Mouse (Mus musculus): ENCODE results near the gene Kat6b. TPM values are rescaled to one million over a fixed set of nuclear protein-coding genes. Genes with fewer than 3 reads are reported as not detected.

The Kat6b gene
- polyA plus RNA-seq, 1 experiment from 2014 or later = 12.5 TPM

DNA sequence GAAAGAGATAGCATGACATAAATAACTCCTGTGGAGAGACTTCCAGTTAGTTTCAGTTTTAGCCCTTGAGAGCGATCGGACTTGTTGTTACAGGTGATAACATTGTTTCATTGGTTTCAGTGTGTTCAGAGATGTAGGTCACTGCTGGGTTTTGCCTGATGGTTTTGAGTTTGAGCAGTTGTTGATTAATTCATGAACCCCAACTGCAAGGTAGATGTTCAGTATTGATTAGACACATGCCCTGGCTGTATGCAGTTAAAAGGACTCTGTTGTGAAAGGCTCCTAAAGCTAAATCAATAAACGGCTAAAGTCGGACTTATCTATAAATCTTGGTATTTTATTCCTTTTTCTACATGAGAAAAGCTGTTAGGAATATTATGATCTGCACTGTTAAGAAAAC is 109.0 kb downstream of the Kat6b start:
- Histone ChIP-seq H3K27ac (no peak overlapping the region), H3K9me3 (no peaks in the 10 kb centered on the region), H3K9ac (no peak overlapping the region), H3K4me2 (no peak overlapping the region), H3K27me3 (replicated peaks) (no peaks in the 10 kb centered on the region), H3K36me3 (no peaks in the 10 kb centered on the region), H3K4me3 (replicated peaks) (no peak overlapping the region), H3K4me1 (peaks cover 13% of the 10 kb centered on the region)
- WGBS = 76% methylated on average over 4 of the region's 4 CpGs
- ATAC-seq (ENCODE audit: insufficient read depth, low FRiP score, low read depth) = no peak

DNA sequence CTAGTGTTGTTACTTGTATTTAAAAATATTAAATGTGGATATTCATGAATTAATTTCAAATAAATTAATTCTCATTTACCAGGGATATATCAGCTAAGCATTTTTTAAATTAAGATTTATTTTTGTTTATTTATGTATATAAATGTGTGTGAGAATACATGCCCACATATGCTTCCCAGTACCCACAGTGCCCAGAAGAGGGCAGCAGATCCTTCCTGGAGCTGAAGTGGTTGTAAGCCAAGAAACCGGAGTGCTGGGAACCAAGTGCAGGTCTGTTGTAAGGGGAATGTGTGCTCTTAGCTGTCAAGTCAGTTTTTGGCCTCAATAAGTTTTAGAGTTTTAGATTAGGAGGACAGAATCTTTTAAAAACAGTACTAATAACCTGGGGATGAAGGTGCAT is 110.9 kb downstream of the Kat6b start:
- no peaks in the 10 kb centered on the region for H3K27me3 ChIP-seq (replicated peaks)
- H3K4me2 ChIP-seq = no peak overlapping the region
- no peak overlapping the region for H3K9ac ChIP-seq
- no peak for ATAC-seq (ENCODE audit: insufficient read depth, low FRiP score, low read depth)
- H3K4me1 ChIP-seq = peaks cover 1% of the 10 kb centered on the region; the same call in 1 of the 2 replicates
- H3K27ac ChIP-seq = no peak overlapping the region
- no peak overlapping the region for H3K4me3 ChIP-seq (replicated peaks)
- no peaks in the 10 kb centered on the region for H3K36me3 ChIP-seq
- WGBS = 98% methylated on average over 1 of the region's 1 CpGs
- H3K9me3 ChIP-seq = no peaks in the 10 kb centered on the region

DNA sequence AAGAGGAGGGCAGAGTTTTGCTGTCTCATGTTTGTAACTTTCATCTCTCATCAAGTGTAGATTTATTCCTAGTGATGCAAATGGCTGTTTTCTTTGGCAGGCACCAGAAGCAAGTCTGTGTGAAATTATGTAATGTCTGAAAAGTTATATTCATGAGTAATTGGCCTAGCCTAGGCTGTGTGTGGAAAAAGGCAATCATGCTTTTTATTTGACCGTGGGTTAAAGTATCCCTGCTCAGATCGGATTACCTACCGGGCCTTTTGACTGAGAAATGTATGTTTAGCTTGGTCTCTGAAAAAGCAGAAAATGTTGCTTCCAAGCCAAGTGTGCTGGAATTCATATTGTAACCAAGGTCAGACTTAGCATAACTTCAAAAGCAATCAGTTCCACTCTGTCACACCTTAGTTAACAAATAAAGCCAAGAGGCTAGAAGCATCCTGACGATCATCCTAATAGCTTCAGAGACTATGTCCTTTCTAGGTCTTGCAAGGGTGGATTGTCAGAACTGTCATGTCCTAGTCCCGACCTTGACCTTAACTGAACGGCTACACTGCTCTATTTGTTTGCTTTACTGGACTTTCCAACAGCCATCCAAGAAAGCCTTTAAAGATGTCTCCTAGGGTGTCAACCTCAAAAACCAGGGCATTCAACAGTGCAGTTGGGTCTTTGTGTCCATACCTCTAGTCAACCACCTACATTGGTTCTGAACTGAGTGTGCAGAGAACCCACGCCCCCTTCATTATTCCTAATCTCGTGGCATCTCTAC is 111.9 kb downstream of the Kat6b start:
- Histone ChIP-seq H3K9me3 (no peaks in the 10 kb centered on the region), H3K4me1 (no peaks in the 10 kb centered on the region; the same call in 1 of the 2 replicates), H3K36me3 (no peaks in the 10 kb centered on the region), H3K4me2 (no peak overlapping the region), H3K27me3 (replicated peaks) (no peaks in the 10 kb centered on the region), H3K27ac (no peak overlapping the region), H3K9ac (no peak overlapping the region), H3K4me3 (replicated peaks) (no peak overlapping the region)
- ATAC-seq (ENCODE audit: insufficient read depth, low FRiP score, low read depth) = no peak
- WGBS = 67% methylated on average over 8 of the region's 8 CpGs

DNA sequence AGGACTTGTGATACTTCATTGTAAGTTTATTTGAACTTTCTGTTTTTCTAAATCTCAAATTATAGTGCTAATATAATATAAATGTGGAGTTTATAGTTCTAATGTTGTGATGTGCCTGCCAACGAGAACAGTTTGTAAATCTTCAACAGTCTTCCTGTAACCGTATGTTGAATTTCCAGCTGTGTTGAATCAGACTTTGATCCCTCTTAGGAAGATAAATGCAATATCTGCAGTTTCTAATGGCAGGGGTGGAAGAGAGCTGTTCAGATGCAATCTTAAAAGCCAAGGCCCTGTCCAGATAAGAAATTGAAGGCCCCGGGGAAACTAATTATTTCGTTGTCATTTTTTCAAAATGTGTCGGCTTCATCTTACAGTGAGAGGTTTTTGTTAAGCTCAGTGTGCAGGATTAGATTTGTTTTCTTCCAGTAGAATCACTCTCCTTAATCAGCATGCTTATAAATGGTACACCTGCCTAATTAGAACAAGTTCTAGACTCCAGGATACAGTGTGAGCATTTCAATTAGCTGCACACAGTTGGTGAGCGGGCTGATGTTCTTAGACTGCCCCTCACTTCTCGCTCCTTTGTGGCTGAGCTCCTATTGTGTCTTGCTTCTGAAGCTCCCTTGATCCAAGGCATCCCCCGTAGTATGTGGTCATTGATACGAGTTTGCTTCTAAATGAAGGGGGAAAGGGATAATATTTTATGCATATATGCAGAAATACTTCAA is 118.4 kb downstream of the Kat6b start:
- Histone ChIP-seq H3K36me3 (no peaks in the 10 kb centered on the region), H3K9ac (no peak overlapping the region), H3K9me3 (no peaks in the 10 kb centered on the region), H3K27ac (no peak overlapping the region; the same call in 1 of the 2 replicates), H3K4me3 (replicated peaks) (no peak overlapping the region), H3K27me3 (replicated peaks) (no peaks in the 10 kb centered on the region), H3K4me2 (no peak overlapping the region), H3K4me1 (peaks cover 14% of the 10 kb centered on the region; the same call in 1 of the 2 replicates)
- 42% methylated on average over 9 of the region's 9 CpGs for whole genome bisulfite sequencing
- no peak for ATAC-seq (ENCODE audit: insufficient read depth, low FRiP score, low read depth)

DNA sequence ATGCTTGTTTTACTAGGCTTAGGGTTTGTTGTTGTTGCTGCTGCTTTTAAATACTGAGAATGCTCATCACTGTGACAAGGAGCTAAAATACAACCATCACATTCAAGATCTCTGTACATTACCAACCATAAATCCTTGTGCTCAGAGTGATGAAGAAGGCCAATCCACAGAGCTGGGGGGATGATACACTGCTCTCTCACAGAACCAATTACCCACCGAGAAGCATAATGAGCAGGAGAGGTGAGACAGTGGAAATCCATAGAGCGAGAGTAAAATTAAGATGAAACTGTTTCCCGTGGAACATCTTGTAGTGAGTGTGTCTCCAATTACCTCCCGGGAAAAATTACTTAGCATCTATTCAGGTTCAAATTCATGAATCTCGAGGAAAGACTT is 118.9 kb downstream of the Kat6b start:
- Histone ChIP-seq H3K36me3 (no peaks in the 10 kb centered on the region), H3K4me2 (no peak overlapping the region), H3K27ac (no peak overlapping the region), H3K27me3 (replicated peaks) (no peaks in the 10 kb centered on the region), H3K9me3 (no peaks in the 10 kb centered on the region), H3K4me3 (replicated peaks) (no peak overlapping the region), H3K4me1 (peaks cover 14% of the 10 kb centered on the region; the same call in 1 of the 2 replicates), H3K9ac (no peak overlapping the region)
- ATAC-seq (ENCODE audit: insufficient read depth, low FRiP score, low read depth) = no peak
- WGBS = 79% methylated on average over 5 of the region's 5 CpGs

DNA sequence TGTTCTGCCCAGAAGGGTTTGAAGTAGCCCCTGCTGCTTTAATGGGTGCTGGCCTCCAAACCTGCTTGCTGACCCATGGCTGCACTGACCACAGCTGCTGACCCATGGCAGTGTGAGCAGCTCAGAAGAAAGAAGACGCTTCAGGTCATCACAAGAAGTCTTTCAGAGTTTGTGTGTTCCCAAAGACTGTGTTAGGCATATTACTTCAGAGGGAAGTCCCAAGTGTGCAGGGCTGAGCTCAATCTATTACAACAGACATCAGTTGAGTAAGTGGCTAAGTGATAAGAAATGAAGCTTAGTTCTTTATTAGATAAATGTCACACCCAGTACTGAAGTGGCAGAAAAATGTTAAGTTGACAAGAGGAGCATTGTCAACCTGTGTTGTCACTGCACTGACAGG is 119.4 kb downstream of the Kat6b start:
- no peak overlapping the region for H3K9ac ChIP-seq
- 67% methylated on average over 1 of the region's 1 CpGs for WGBS
- H3K4me2 ChIP-seq = no peak overlapping the region
- H3K4me3 ChIP-seq (replicated peaks) = no peak overlapping the region
- no peak for ATAC-seq (ENCODE audit: insufficient read depth, low FRiP score, low read depth)
- no peak overlapping the region for H3K27ac ChIP-seq
- H3K36me3 ChIP-seq = no peaks in the 10 kb centered on the region
- H3K9me3 ChIP-seq = no peaks in the 10 kb centered on the region
- H3K27me3 ChIP-seq (replicated peaks) = no peaks in the 10 kb centered on the region
- H3K4me1 ChIP-seq = peaks cover 14% of the 10 kb centered on the region; the same call in 1 of the 2 replicates

DNA sequence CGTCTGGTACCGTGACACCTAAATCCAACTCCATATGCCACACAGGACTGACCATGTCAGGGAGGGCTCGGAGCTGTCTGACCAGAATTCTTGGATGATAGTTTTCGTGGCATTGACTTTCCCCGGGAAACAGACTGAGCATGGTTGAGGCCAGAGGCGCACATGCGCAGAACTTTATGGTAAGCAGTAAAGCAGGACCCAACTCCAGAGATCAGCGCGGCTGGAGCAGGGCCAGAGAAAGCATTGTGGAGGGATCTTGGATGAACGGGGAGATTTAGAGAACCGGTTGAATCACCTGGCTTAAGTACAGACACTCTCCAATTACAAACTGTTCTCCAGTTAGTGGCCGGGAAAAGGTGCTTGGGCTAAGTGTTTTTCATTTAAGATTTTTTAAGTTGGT is 120.9 kb downstream of the Kat6b start:
- Histone ChIP-seq H3K27ac (no peak overlapping the region), H3K4me2 (no peak overlapping the region), H3K4me3 (replicated peaks) (no peak overlapping the region), H3K27me3 (replicated peaks) (no peaks in the 10 kb centered on the region), H3K9me3 (no peaks in the 10 kb centered on the region), H3K4me1 (peaks cover 14% of the 10 kb centered on the region; the same call in 1 of the 2 replicates), H3K9ac (no peak overlapping the region), H3K36me3 (no peaks in the 10 kb centered on the region)
- 75% methylated on average over 12 of the region's 12 CpGs for WGBS
- ATAC-seq (ENCODE audit: insufficient read depth, low FRiP score, low read depth) = no peak

DNA sequence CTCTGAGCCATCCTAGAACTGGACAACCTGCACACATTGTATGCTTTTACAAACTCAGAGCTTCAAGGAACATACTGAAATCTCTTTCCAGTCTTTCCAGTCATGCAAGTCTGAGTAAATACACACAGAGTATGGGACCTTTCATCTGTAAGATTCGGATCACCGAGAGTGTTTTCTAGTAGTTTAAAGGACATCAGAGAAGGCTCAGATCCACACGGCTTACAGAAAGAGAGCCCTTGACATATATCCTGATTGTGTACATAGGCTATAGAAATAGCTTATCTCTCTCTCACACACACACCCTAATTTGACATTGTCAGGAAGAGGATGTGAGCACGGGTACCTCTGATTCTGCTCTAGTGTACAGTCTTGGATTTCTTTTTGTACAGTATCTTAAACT is 121.7 kb downstream of the Kat6b start:
- Histone ChIP-seq H3K9me3 (no peaks in the 10 kb centered on the region), H3K27me3 (replicated peaks) (no peaks in the 10 kb centered on the region), H3K4me1 (peaks cover 14% of the 10 kb centered on the region; the same call in 1 of the 2 replicates), H3K9ac (no peak overlapping the region), H3K4me3 (replicated peaks) (no peak overlapping the region), H3K36me3 (no peaks in the 10 kb centered on the region), H3K4me2 (no peak overlapping the region), H3K27ac (no peak overlapping the region)
- 37% methylated on average over 4 of the region's 4 CpGs for WGBS
- peak; percentile 64 for ATAC-seq (ENCODE audit: insufficient read depth, low FRiP score, low read depth)

DNA sequence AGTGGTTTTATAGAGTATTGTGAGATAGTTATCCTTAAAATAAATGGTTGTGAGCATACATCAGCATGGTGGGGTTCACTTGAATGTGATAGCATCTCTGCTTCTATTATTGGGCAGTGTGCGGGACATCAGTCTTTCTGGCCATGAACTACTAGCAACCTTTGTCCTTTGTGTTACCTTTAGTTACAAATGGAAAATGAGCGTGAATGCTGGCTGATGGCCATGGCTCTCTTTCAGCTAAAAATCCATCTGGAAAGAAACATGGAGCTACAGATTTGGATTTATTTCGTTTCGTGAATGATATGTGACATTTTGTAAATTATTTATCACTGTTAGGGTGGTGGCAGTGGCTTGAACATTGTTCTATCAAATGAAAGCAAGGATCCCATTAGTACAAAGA is 126.5 kb downstream of the Kat6b start:
- WGBS = 53% methylated on average over 4 of the region's 4 CpGs
- H3K27ac ChIP-seq = no peak overlapping the region
- no peaks in the 10 kb centered on the region for H3K9me3 ChIP-seq
- no peaks in the 10 kb centered on the region for H3K27me3 ChIP-seq (replicated peaks)
- ATAC-seq (ENCODE audit: insufficient read depth, low FRiP score, low read depth) = no peak
- H3K36me3 ChIP-seq = 0 out of 2 replicates have a peak, but pooled peaks cover 5% of the 10 kb centered on the region
- H3K4me3 ChIP-seq (replicated peaks) = no peak overlapping the region
- peaks cover 4% of the 10 kb centered on the region; the same call in 1 of the 2 replicates for H3K4me1 ChIP-seq
- no peak overlapping the region for H3K9ac ChIP-seq
- H3K4me2 ChIP-seq = no peak overlapping the region

DNA sequence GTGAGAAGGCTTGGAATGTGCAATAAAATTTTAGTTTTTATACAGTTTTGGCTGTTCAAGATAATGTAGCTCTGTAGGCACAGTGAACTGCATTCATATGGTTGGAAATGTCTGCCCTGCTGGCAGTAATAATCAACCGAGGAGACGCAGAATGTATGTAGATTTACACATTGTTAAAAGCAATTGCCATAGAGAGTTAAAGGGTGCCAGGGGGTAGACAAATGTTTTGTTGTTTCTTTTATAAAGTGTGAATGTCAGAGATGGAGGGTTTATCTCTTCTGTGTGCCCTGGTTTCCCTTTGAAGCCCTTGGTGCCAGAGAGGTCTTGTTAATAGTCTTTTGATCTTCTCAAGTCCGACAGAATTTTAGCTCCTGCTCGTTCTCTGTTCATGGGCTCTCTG is 127.7 kb downstream of the Kat6b start:
- H3K4me2 ChIP-seq = no peak overlapping the region
- H3K4me3 ChIP-seq (replicated peaks) = no peak overlapping the region
- H3K27ac ChIP-seq = no peak overlapping the region
- 0 out of 2 replicates have a peak, but pooled peaks cover 5% of the 10 kb centered on the region for H3K36me3 ChIP-seq
- WGBS = 47% methylated on average over 4 of the region's 4 CpGs
- H3K9me3 ChIP-seq = no peaks in the 10 kb centered on the region
- H3K9ac ChIP-seq = no peak overlapping the region
- no peaks in the 10 kb centered on the region for H3K4me1 ChIP-seq
- no peaks in the 10 kb centered on the region for H3K27me3 ChIP-seq (replicated peaks)
- ATAC-seq (ENCODE audit: insufficient read depth, low FRiP score, low read depth) = no peak

DNA sequence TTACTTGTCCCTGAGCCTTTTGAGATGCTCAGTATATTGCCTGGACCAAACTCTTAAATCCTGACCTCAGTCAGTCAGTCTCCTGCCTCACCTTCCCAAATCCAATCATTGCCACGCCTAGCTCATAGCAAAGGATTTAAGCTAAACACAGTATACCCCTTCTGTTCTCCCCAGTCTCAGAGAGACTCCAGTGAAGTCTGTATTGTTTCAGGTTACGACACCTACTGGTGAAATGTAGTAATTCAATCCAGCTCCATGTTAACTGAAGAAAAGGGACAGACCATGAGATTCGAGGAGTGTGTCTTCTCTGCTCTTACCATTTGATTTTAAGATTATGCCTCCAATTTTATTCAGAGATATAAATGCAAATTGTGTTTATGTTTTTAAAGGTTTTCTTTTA is 129.0 kb downstream of the Kat6b start:
- WGBS = 7% methylated on average over 3 of the region's 3 CpGs

DNA sequence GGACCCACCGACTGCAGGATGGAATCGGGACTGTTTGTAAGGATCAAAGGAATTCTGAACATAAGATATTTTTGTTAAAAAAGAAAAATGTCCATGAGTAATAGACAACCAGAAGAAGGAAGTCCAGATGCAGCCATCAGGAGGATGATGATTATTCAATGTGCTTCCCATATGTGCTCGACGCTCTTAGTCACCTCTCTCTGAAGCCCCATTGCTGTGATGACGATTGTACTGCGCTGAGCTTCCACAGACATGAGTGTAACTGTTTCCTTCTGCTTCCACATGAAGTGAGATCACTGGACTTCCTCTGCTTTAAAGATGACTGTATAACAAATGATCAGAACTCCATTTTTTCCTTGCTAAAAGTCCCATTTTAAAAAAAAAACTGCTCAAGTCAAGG is 131.8 kb downstream of the Kat6b start:
- no peak for ATAC-seq (ENCODE audit: insufficient read depth, low FRiP score, low read depth)
- Histone ChIP-seq H3K4me2 (no peak overlapping the region), H3K27ac (no peak overlapping the region), H3K4me1 (no peaks in the 10 kb centered on the region), H3K9ac (no peak overlapping the region), H3K4me3 (replicated peaks) (no peak overlapping the region), H3K27me3 (replicated peaks) (no peaks in the 10 kb centered on the region), H3K9me3 (no peaks in the 10 kb centered on the region), H3K36me3 (0 out of 2 replicates have a peak, but pooled peaks cover 5% of the 10 kb centered on the region)
- 82% methylated on average over 6 of the region's 6 CpGs for WGBS

More for the DNA sequence above, 129.0 kb downstream of the Kat6b start:
- H3K27ac ChIP-seq = no peak overlapping the region
- H3K9ac ChIP-seq = no peak overlapping the region
- no peak overlapping the region for H3K4me3 ChIP-seq (replicated peaks)
- H3K36me3 ChIP-seq = 0 out of 2 replicates have a peak, but pooled peaks cover 5% of the 10 kb centered on the region
- H3K27me3 ChIP-seq (replicated peaks) = no peaks in the 10 kb centered on the region
- no peak overlapping the region for H3K4me2 ChIP-seq
- no peak for ATAC-seq (ENCODE audit: insufficient read depth, low FRiP score, low read depth)
- no peaks in the 10 kb centered on the region for H3K9me3 ChIP-seq
- H3K4me1 ChIP-seq = no peaks in the 10 kb centered on the region
